Mouse (Mus musculus) mouse embryonic stem cell (cell line): Measurements from ENCODE around the gene Rbm6.

Source experiments
- in situ Hi-C, 2 experiments: fragments of 300-500 bp; cut with MboI; formaldehyde crosslinking; loops; 1 replicate in 1 of 2; 3 replicates in 1 of 2; pipeline ENCODE4 v1.14.3; 2019 to 2020; ENCODE audit warnings: low sequenced_read_pairs in 2 of 2, low pct_unique_long_range_greater_than_20kb in 1 of 2, mixed read lengths in 1 of 2; ENCODE audit not compliant: unreplicated experiment in 1 of 2

The Rbm6 gene

GRCm38 (mm10) chr9:107888267-107888850 is 15.3 kb upstream of the Rbm6 start:
- in situ Hi-C loops = no loop called here

- in situ Hi-C loops = no loop called here
Observed at GRCm38 (mm10) chr9:107887804-107888266, 14.8 kb upstream of the Rbm6 start, which contains the start of gene Mon1a. Mon1a (plus strand) TSS chr9:107888151.

- in situ Hi-C loops = no loop called here
Observed at GRCm38 (mm10) chr9:107880411-107880810, 7.4 kb upstream of the Rbm6 start.

- in situ Hi-C loops = no loop called here
Observed at GRCm38 (mm10) chr9:107872350-107873098, 513 bp downstream of the Rbm6 start.

- in situ Hi-C loops = no loop called here
Observed at GRCm38 (mm10) chr9:107866081-107866480, 7.0 kb downstream of the Rbm6 start.

GRCm38 (mm10) chr9:107864493-107864892 is 8.5 kb downstream of the Rbm6 start:
- in situ Hi-C loops = no loop called here

GRCm38 (mm10) chr9:107858343-107858742 is 14.7 kb downstream of the Rbm6 start:
- in situ Hi-C loops = no loop called here

GRCm38 (mm10) chr9:107848922-107849321 is 24.1 kb downstream of the Rbm6 start:
- in situ Hi-C loops = no loop called here

- in situ Hi-C loops = no loop called here
Observed at GRCm38 (mm10) chr9:107842709-107843108, 30.3 kb downstream of the Rbm6 start.

GRCm38 (mm10) chr9:107838869-107839268 is 34.2 kb downstream of the Rbm6 start:
- in situ Hi-C loops = no loop called here

- in situ Hi-C loops = no loop called here
Observed at GRCm38 (mm10) chr9:107833826-107834225, 39.2 kb downstream of the Rbm6 start.

- in situ Hi-C loops = no loop called here
Observed at GRCm38 (mm10) chr9:107831765-107832164, 41.3 kb downstream of the Rbm6 start.

- in situ Hi-C loops = no loop called here
Observed at GRCm38 (mm10) chr9:107812132-107812531, 60.9 kb downstream of the Rbm6 start.

- in situ Hi-C loops = no loop called here
Observed at GRCm38 (mm10) chr9:107810985-107811384, 62.1 kb downstream of the Rbm6 start.

- in situ Hi-C loops = loop anchor here in 1 of 2 experiments (25.0 kb wide), 1 partner anchor 929 kb away; no protein-coding TSS in a partner anchor
Observed at GRCm38 (mm10) chr9:107791714-107792113, 81.3 kb downstream of the Rbm6 start.

- in situ Hi-C loops = loop anchor here in 1 of 2 experiments (25.0 kb wide), 1 partner anchor 920 kb away; no protein-coding TSS in a partner anchor
Observed at GRCm38 (mm10) chr9:107782536-107783203, 90.4 kb downstream of the Rbm6 start.

GRCm38 (mm10) chr9:107776809-107777208 is 96.2 kb downstream of the Rbm6 start:
- in situ Hi-C loops = loop anchor here in 1 of 2 experiments (25.0 kb wide), 1 partner anchor 915 kb away; no protein-coding TSS in a partner anchor

- in situ Hi-C loops = loop anchor here in 1 of 2 experiments (25.0 kb wide), 1 partner anchor 763 kb away; no protein-coding TSS in a partner anchor
Observed at GRCm38 (mm10) chr9:107774411-107774810, 98.6 kb downstream of the Rbm6 start.

GRCm38 (mm10) chr9:107771782-107772181 is 101.3 kb downstream of the Rbm6 start:
- in situ Hi-C loops = loop anchor here in 1 of 2 experiments (25.0 kb wide), 1 partner anchor 766 kb away; no protein-coding TSS in a partner anchor
